Mouse (Mus musculus) gastrocnemius, postnatal 14 days (tissue): Measurements from ENCODE around the gene Klf1. TPM values are rescaled to one million over a fixed set of nuclear protein-coding genes. Genes with fewer than 3 reads are reported as not detected.

Source experiments
- microRNA-seq, 2 experiments: library from miRNA; unstranded; fragments of <30 nt; microRNA quantifications; one replicate each; pipeline ENCODE4 v1.2.0; 2021
- total RNA-seq, 2 experiments: library from RNA; stranded (reverse); gene quantifications; 2 replicates each; pipeline ENCODE4 v1.2.3; 2021

Gene Klf1
- total RNA-seq, 2 experiments from 2014 or later = 0.23 TPM; not detected in 1

Small RNAs within 50 kb of the gene (microRNA-seq; reads per million reads assigned to microRNA genes)
- gene Gm24197 (0 reads per million in 2 experiments), gene Mir7069 (0.32 to 1.5 reads per million in 2 experiments)

Other genes with a start within 250 kb of the Klf1 start
- 10 to 100 TPM; 10.5 to 10.8 TPM for gene Ier2, start 239.1 kb upstream of the Klf1 start, total RNA-seq
- 10 to 100 TPM; 26.0 to 36.2 TPM for gene Trmt1, start 215.6 kb upstream of the Klf1 start, total RNA-seq
- 10 to 100 TPM; 25.7 to 33.6 TPM for gene Nacc1, start 214.1 kb upstream of the Klf1 start, total RNA-seq
- gene Lyl1, start 200.5 kb upstream of the Klf1 start, total RNA-seq = 1 to 10 TPM; 2.7 to 2.9 TPM
- gene G430095P16Rik, start 178.9 kb upstream of the Klf1 start, total RNA-seq = 1 to 10 TPM in 1 of 2 experiments, under 1 TPM in 1; 0.66 to 1.1 TPM
- 100 to 1,000 TPM; 531 to 566 TPM for gene Nfix, start 101.6 kb upstream of the Klf1 start, total RNA-seq
- gene Dand5, start 79.1 kb upstream of the Klf1 start, total RNA-seq = 1 to 10 TPM; 6.0 to 7.2 TPM
- gene Gadd45gip1, start 70.4 kb upstream of the Klf1 start, total RNA-seq = 10 to 100 TPM; 28.4 to 28.8 TPM
- 100 to 1,000 TPM; 122 to 124 TPM for gene Rad23a, start 61.3 kb upstream of the Klf1 start, total RNA-seq
- 100 to 1,000 TPM; 197 to 229 TPM for gene Calr, start 55.0 kb upstream of the Klf1 start, total RNA-seq
- gene Farsa, start 44.9 kb upstream of the Klf1 start, total RNA-seq = 10 to 100 TPM; 24.8 to 25.5 TPM
- 1 to 10 TPM; 2.1 to 2.6 TPM for gene Syce2, start 29.8 kb upstream of the Klf1 start, total RNA-seq
- gene Gcdh, start 8.0 kb upstream of the Klf1 start, total RNA-seq = 10 to 100 TPM; 23.3 to 30.0 TPM
- gene Dnase2a, start 6.6 kb downstream of the Klf1 start, total RNA-seq = 1 to 10 TPM; 5.7 to 6.9 TPM
- under 1 TPM in 1 of 2 experiments, not detected in 1; 0.07 TPM for gene Mast1, start 35.4 kb downstream of the Klf1 start, total RNA-seq
- not detected for gene Rtbdn, start 45.1 kb downstream of the Klf1 start, total RNA-seq
- gene Gm49661, start 67.5 kb downstream of the Klf1 start, total RNA-seq = not detected
- 100 to 1,000 TPM; 224 to 248 TPM for gene Prdx2, start 67.7 kb downstream of the Klf1 start, total RNA-seq
- gene Rnaseh2a, start 67.8 kb downstream of the Klf1 start, total RNA-seq = 10 to 100 TPM; 22.6 to 28.4 TPM
- gene Junb, start 76.8 kb downstream of the Klf1 start, total RNA-seq = 1 to 10 TPM; 6.2 to 6.3 TPM
- gene Hook2, start 88.7 kb downstream of the Klf1 start, total RNA-seq = 1 to 10 TPM; 1.4 to 1.5 TPM
- not detected for gene Best2, start 112.6 kb downstream of the Klf1 start, total RNA-seq
- gene Asna1, start 123.4 kb downstream of the Klf1 start, total RNA-seq = 10 to 100 TPM; 44.3 to 44.9 TPM
- 10 to 100 TPM; 77.5 to 92.1 TPM for gene Trir, start 124.9 kb downstream of the Klf1 start, total RNA-seq
- 10 to 100 TPM; 24.6 to 27.9 TPM for gene Tnpo2, start 135.0 kb downstream of the Klf1 start, total RNA-seq
- gene Fbxw9, start 158.1 kb downstream of the Klf1 start, total RNA-seq = 1 to 10 TPM; 3.6 to 4.7 TPM
- gene Gm5741, start 166.1 kb downstream of the Klf1 start, total RNA-seq = not detected
- gene Dhps, start 169.8 kb downstream of the Klf1 start, total RNA-seq = 10 to 100 TPM; 18.2 to 20.2 TPM
- gene Wdr83os, start 178.8 kb downstream of the Klf1 start, total RNA-seq = 10 to 100 TPM; 45.3 to 46.2 TPM
- 10 to 100 TPM; 13.2 to 15.1 TPM for gene Wdr83, start 179.4 kb downstream of the Klf1 start, total RNA-seq
- 10 to 100 TPM; 13.6 to 14.0 TPM for gene Man2b1, start 181.3 kb downstream of the Klf1 start, total RNA-seq
- under 1 TPM; 0.86 to 0.92 TPM for gene Zfp791, start 221.2 kb downstream of the Klf1 start, total RNA-seq
- gene Cks1brt, start 250.0 kb downstream of the Klf1 start, total RNA-seq = not detected